In the genomic region with DNA sequence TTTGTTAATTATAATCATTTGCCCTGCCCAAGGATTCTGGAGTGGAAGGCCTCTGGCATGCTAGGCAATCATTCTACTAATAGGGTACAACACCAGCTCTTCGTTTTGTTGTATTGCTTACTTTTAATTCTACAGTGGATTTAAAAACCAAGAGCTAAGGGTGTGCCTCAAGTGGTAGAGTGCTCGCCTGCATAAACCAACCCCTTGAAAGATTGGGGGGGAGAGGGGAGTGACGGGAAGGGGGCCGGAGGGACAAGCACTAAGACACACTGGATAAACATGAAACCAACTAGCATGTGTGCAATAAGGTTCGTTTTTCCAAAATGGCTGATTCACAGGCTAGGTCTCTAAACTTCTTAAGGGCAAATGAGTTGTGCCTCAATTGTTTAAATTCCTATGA, we compare ENCODE assay signal across 11 mouse cellular contexts. TPM values are rescaled to one million over a fixed set of nuclear protein-coding genes. Genes with fewer than 3 reads are reported as not detected.
DNase-seq lines count a peak whose midpoint lies in the region; ATAC-seq and TF ChIP-seq lines count a peak whose summit lies in the region.
"Had no signal": no experiment of that assay in that cellular context is flagged by ENCODE, and none has a peak within 500 bp of the region (broad histone marks: within the 10 kb centered on the region; RNA-seq: fewer than 3 reads in every experiment).

No protein-coding gene starts in this region.

- H3K4me1 ChIP-seq in kidney, embryonic 14.5 days (ENCODE audit: control insufficient read depth, insufficient read depth, low read length) = peaks cover 40% of the 10 kb centered on the region
- H3K4me1 ChIP-seq in kidney, adult 2 months (ENCODE audit: control insufficient read depth, insufficient read depth, low read length) = no peaks in the 10 kb centered on the region; the same call in 1 of the 2 replicates
- H3K4me1 ChIP-seq in embryonic facial prominence, embryonic 14.5 days (ENCODE audit: control insufficient read depth, insufficient read depth, low read length) = peaks cover 38% of the 10 kb centered on the region
- H3K4me1 ChIP-seq in hindbrain, embryonic 15.5 days (replicated peaks) = peaks cover 52% of the 10 kb centered on the region
- H3K4me1 ChIP-seq in midbrain, embryonic 13.5 days (replicated peaks) = peaks cover 54% of the 10 kb centered on the region

- no peaks in the 10 kb centered on the region for H3K27me3 ChIP-seq in kidney, embryonic 14.5 days (ENCODE audit: control insufficient read depth, insufficient read depth, low read length)
- peaks cover 24% of the 10 kb centered on the region for H3K27me3 ChIP-seq in kidney, adult 2 months (replicated peaks; ENCODE audit: control insufficient read depth, insufficient read depth, low read length)
- no peaks in the 10 kb centered on the region for H3K27me3 ChIP-seq in embryonic facial prominence, embryonic 14.5 days (replicated peaks; ENCODE audit: control insufficient read depth, insufficient read depth, low read length)
- H3K27me3 ChIP-seq in hindbrain, embryonic 15.5 days = no peaks in the 10 kb centered on the region
- no peaks in the 10 kb centered on the region for H3K27me3 ChIP-seq in midbrain, embryonic 13.5 days
- H3K27me3 ChIP-seq: limb, embryonic 15.5 days had no signal

- no peak overlapping the region for H3K9ac ChIP-seq in kidney, embryonic 14.5 days (ENCODE audit: low read depth, low read length)
- no peak overlapping the region for H3K9ac ChIP-seq in embryonic facial prominence, embryonic 14.5 days (ENCODE audit: low read depth, low read length)
- no peak overlapping the region for H3K9ac ChIP-seq in hindbrain, embryonic 15.5 days
- no peak overlapping the region for H3K9ac ChIP-seq in midbrain, embryonic 13.5 days (replicated peaks)
- H3K9ac ChIP-seq: limb, embryonic 15.5 days had no signal

- peaks cover 13% of the 10 kb centered on the region; the same call in 1 of the 2 replicates for H3K36me3 ChIP-seq in kidney, embryonic 14.5 days (ENCODE audit: control insufficient read depth, insufficient read depth, low read length)
- H3K36me3 ChIP-seq in kidney, adult 2 months (ENCODE audit: control insufficient read depth, insufficient read depth, low read length) = no peaks in the 10 kb centered on the region
- peaks cover 16% of the 10 kb centered on the region; the same call in 1 of the 2 replicates for H3K36me3 ChIP-seq in embryonic facial prominence, embryonic 14.5 days (ENCODE audit: control insufficient read depth, insufficient read depth, low read length)
- H3K36me3 ChIP-seq in hindbrain, embryonic 15.5 days = 0 out of 2 replicates have a peak, but pooled peaks cover under 1% of the 10 kb centered on the region
- peaks cover 3% of the 10 kb centered on the region for H3K36me3 ChIP-seq in midbrain, embryonic 13.5 days

- H3K4me3 ChIP-seq in kidney, embryonic 14.5 days (ENCODE audit: low read length) = no peak overlapping the region
- H3K4me3 ChIP-seq in kidney, adult 2 months (ENCODE audit: insufficient read depth, low read depth, low read length) = no peak overlapping the region
- peak overlapping the region; percentile 29 for H3K4me3 ChIP-seq in embryonic facial prominence, embryonic 14.5 days (ENCODE audit: low read depth, low read length)
- H3K4me3 ChIP-seq in hindbrain, embryonic 15.5 days = no peak overlapping the region
- peak overlapping the region; percentile 83 for H3K4me3 ChIP-seq in midbrain, embryonic 13.5 days (replicated peaks)

- TF ChIP-seq POLR2A in kidney, adult 2 months (IDR thresholded peaks at IDR 0.05; ENCODE audit: low read depth, low read length) = no peak

- no peak for ATAC-seq in kidney, embryonic 14.5 days (ENCODE audit: low FRiP score, low TSS enrichment)
- ATAC-seq in embryonic facial prominence, embryonic 14.5 days (ENCODE audit: low read depth) = no peak
- no peak for ATAC-seq in hindbrain, embryonic 15.5 days (ENCODE audit: low FRiP score, low read depth)
- no peak for ATAC-seq in midbrain, embryonic 13.5 days

- no peak for DNase-seq in kidney, adult 2 months
- DNase-seq in embryonic facial prominence, embryonic 14.5 days (ENCODE audit: low spot score) = no peak
- DNase-seq in ovary, postnatal 14 days (ENCODE audit: low spot score) = no peak
- no peak for DNase-seq in urinary bladder, postnatal 25 days (ENCODE audit: low spot score)
- DNase-seq in gastrocnemius, adult 8-10 months (ENCODE audit: low spot score in 2 of 2) = no peak
- DNase-seq: cerebellum, adult 11 months; kidney, adult 11 months had no signal

- H3K4me2 ChIP-seq in kidney, embryonic 14.5 days (replicated peaks; ENCODE audit: low read depth, low read length) = peak overlapping the region; percentile 24
- peak overlapping the region; percentile 94 for H3K4me2 ChIP-seq in embryonic facial prominence, embryonic 14.5 days (ENCODE audit: low read depth, low read length)
- peak overlapping the region; percentile 90; the same call in 1 of the 2 replicates for H3K4me2 ChIP-seq in hindbrain, embryonic 15.5 days
- peak overlapping the region; percentile 53 for H3K4me2 ChIP-seq in midbrain, embryonic 13.5 days (replicated peaks)

- no peaks in the 10 kb centered on the region for H3K9me3 ChIP-seq in kidney, embryonic 14.5 days (ENCODE audit: control insufficient read depth, low read length)
- no peaks in the 10 kb centered on the region for H3K9me3 ChIP-seq in embryonic facial prominence, embryonic 14.5 days (ENCODE audit: control insufficient read depth, low read length)
- H3K9me3 ChIP-seq in hindbrain, embryonic 15.5 days = no peaks in the 10 kb centered on the region
- no peaks in the 10 kb centered on the region for H3K9me3 ChIP-seq in midbrain, embryonic 13.5 days
- H3K9me3 ChIP-seq: limb, embryonic 15.5 days had no signal

- 28% methylated on average over 5 of the region's 5 CpGs for WGBS in kidney, embryonic 14.5 days
- 83% methylated on average over 5 of the region's 5 CpGs for WGBS in kidney, adult 2 months
- 14% methylated on average over 5 of the region's 5 CpGs for WGBS in embryonic facial prominence, embryonic 14.5 days
- WGBS in hindbrain, embryonic 15.5 days = 25% methylated on average over 5 of the region's 5 CpGs
- WGBS in midbrain, embryonic 13.5 days = 21% methylated on average over 5 of the region's 5 CpGs

- TF ChIP-seq CTCF in kidney, adult 2 months (conservative IDR thresholded peaks at IDR 0.05; ENCODE audit: insufficient read depth, insufficient read length, low read depth, low read length) = no peak

- no peak overlapping the region for H3K27ac ChIP-seq in kidney, embryonic 14.5 days (ENCODE audit: low read depth, low read length)
- H3K27ac ChIP-seq in kidney, adult 2 months (ENCODE audit: insufficient read depth, low read depth, low read length) = no peak overlapping the region
- H3K27ac ChIP-seq in embryonic facial prominence, embryonic 14.5 days (replicated peaks; ENCODE audit: low read depth, low read length) = peak overlapping the region; percentile 84
- H3K27ac ChIP-seq in hindbrain, embryonic 15.5 days (replicated peaks) = no peak overlapping the region
- no peak overlapping the region for H3K27ac ChIP-seq in midbrain, embryonic 13.5 days

RNA-seq across cellular contexts. Expression of gene Igf2bp3, which starts 3.2 kb away (rescaled TPM):
- 56.0 and 73.4 TPM in 2 replicates for polyA plus RNA-seq in kidney, embryonic 14.5 days (2014; fragmentation: Nextera tagmentation; extraction: Ambion mirVana)
- polyA plus RNA-seq in kidney, adult 2 months (2012; rRNA removed) = 0.03 and 0.04 TPM in 2 replicates
- polyA plus RNA-seq in embryonic facial prominence, embryonic 14.5 days (2014; fragmentation: Nextera tagmentation; extraction: Ambion mirVana) = 49.4 and 61.6 TPM in 2 replicates
- 23.3 and 24.9 TPM in 2 replicates for polyA plus RNA-seq in hindbrain, embryonic 15.5 days (2015; fragmentation: Nextera tagmentation; extraction: Ambion mirVana)
- 53.7 and 57.8 TPM in 2 replicates for polyA plus RNA-seq in midbrain, embryonic 13.5 days (2015; fragmentation: Nextera tagmentation; extraction: Ambion mirVana)
- total RNA-seq in gastrocnemius, adult 8-10 months (2022) = under 1 TPM; 0.10 to 0.19 (median 0.16) TPM

RNA-seq across cellular contexts. Expression of gene Tra2a, which starts 52.2 kb away (rescaled TPM):
- polyA plus RNA-seq in kidney, embryonic 14.5 days (2014; fragmentation: Nextera tagmentation; extraction: Ambion mirVana) = 60.1 and 136 TPM in 2 replicates
- polyA plus RNA-seq in kidney, adult 2 months (2012; rRNA removed) = 18.4 and 22.7 TPM in 2 replicates
- polyA plus RNA-seq in embryonic facial prominence, embryonic 14.5 days (2014; fragmentation: Nextera tagmentation; extraction: Ambion mirVana) = 39.6 and 40.6 TPM in 2 replicates
- 105 and 111 TPM in 2 replicates for polyA plus RNA-seq in hindbrain, embryonic 15.5 days (2015; fragmentation: Nextera tagmentation; extraction: Ambion mirVana)
- polyA plus RNA-seq in midbrain, embryonic 13.5 days (2015; fragmentation: Nextera tagmentation; extraction: Ambion mirVana) = 160 and 164 TPM in 2 replicates
- 10 to 100 TPM; 11.4 to 15.3 (median 14.3) TPM for total RNA-seq in gastrocnemius, adult 8-10 months (2022)

Comparison
In these comparisons a context has a peak if more than half of its experiments do, and no peak if none do; other contexts are left out.
1. RNA of gene Igf2bp3, which starts 3.2 kb away (polyA plus RNA-seq): 56.0 to 73.4 TPM in kidney, embryonic 14.5 days, 53.7 to 57.8 TPM in midbrain, embryonic 13.5 days, 49.4 to 61.6 TPM in embryonic facial prominence, embryonic 14.5 days and 23.3 to 24.9 TPM in hindbrain, embryonic 15.5 days; 0.03 to 0.04 TPM in kidney, adult 2 months; every median in the first group is over 10 times any median in the second.
2. H3K4me2 ChIP-seq: peak in every context shown above with its lines; median percentile 94 in embryonic facial prominence, embryonic 14.5 days; 90 in hindbrain, embryonic 15.5 days; 53 in midbrain, embryonic 13.5 days; 24 in kidney, embryonic 14.5 days.
3. H3K4me3 ChIP-seq: peak in embryonic facial prominence, embryonic 14.5 days (single experiment) and midbrain, embryonic 13.5 days (single experiment); none in kidney, embryonic 14.5 days (single experiment), kidney, adult 2 months (single experiment) and hindbrain, embryonic 15.5 days (single experiment).